Mouse (Mus musculus): ENCODE measurements around the gene Gm28372. TPM values are rescaled to one million over a fixed set of nuclear protein-coding genes. Genes with fewer than 3 reads are reported as not detected.

Gene Gm28372
- polyA plus RNA-seq, 1 experiment from 2014 or later: not detected

DNA sequence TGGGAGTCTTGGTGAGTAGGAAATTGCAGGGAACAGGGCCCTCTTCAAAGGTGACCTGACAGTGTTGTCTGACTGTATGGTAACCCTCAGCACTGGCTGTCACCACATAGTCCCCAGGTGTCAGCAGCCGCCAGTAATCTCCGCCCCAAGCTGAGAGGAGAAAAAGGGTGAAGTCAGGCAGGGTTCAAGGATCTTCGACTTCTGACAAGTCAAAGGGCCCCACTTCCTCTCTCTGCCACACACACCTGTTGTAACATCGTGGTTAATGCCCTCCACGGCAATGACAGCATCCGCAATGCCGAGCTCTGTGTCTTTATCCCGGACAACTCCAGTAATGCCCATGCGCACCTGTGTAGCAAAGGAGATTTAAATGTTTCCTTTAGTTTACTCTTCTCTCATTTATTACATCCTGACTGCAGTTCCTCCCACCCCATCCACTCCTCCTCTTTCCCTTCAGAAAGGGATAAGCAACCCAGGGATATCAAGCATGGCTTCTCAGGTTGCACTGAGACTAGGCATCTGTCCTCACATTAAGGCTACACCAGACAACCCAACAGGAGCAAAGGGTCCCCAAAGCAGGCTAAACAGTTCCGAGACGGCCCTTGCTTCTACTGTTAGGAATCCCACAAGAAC lies 13.9 kb upstream of the Gm28372 start:
- ATAC-seq (ENCODE audit: insufficient number of reproducible peaks, low FRiP score, low TSS enrichment, low read depth): no peak
- Histone ChIP-seq H3K4me2 (no peak overlapping the region), H3K27me3 (no peaks in the 10 kb centered on the region), H3K9me3 (no peaks in the 10 kb centered on the region), H3K4me3 (no peak overlapping the region), H3K36me3 (peaks cover 54% of the 10 kb centered on the region), H3K27ac (no peak overlapping the region), H3K4me1 (peaks cover 3% of the 10 kb centered on the region), H3K9ac (no peak overlapping the region)
- WGBS: 84% methylated on average over 11 of the region's 11 CpGs

DNA sequence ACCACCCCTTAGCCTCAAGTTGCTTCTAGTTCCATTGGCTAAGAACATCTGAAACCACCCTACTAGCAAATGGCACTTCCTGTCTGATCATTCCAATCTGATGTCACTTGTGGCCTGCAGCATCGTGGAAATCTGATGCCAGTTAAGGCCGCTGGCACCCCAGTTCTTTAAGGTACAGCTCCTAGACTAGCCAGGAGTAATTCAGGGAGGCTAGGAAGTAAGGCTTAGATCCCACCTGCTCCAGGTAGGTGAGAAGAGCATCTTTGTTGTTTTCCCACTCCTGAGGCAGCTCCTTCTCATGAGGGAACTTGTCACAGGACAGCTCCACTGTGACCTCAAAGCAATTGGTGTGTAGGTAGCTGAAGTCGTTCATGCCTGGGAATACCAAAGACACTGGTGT lies 12.2 kb upstream of the Gm28372 start:
- Histone ChIP-seq H3K4me2 (no peak overlapping the region), H3K9me3 (no peaks in the 10 kb centered on the region), H3K4me3 (no peak overlapping the region), H3K36me3 (peaks cover 54% of the 10 kb centered on the region), H3K27ac (no peak overlapping the region), H3K27me3 (no peaks in the 10 kb centered on the region), H3K4me1 (peaks cover 21% of the 10 kb centered on the region), H3K9ac (no peak overlapping the region)
- 83% methylated on average over 3 of the region's 3 CpGs for WGBS
- ATAC-seq (ENCODE audit: insufficient number of reproducible peaks, low FRiP score, low TSS enrichment, low read depth): no peak

DNA sequence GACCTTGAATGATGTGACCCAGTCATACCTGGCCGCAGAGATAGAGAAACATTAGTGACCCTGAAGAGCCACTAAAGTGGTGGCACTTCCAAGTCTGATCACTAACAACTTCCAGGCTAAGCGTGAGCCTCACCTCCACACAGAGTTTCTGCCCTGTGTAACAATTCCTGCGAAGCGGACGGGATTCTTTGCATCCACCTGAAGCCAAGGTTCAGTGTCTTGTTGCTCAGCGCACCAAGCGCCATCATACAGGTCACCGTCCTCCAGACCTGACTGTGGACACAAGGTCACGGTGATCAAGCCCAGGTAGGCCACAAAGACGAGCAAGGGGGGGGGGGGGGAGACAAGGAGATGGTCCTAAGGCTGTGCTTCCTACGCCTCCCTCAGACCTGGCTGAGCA lies 9.3 kb upstream of the Gm28372 start:
- H3K4me1 ChIP-seq: peaks cover 27% of the 10 kb centered on the region
- H3K4me3 ChIP-seq: no peak overlapping the region
- no peak overlapping the region for H3K27ac ChIP-seq

DNA sequence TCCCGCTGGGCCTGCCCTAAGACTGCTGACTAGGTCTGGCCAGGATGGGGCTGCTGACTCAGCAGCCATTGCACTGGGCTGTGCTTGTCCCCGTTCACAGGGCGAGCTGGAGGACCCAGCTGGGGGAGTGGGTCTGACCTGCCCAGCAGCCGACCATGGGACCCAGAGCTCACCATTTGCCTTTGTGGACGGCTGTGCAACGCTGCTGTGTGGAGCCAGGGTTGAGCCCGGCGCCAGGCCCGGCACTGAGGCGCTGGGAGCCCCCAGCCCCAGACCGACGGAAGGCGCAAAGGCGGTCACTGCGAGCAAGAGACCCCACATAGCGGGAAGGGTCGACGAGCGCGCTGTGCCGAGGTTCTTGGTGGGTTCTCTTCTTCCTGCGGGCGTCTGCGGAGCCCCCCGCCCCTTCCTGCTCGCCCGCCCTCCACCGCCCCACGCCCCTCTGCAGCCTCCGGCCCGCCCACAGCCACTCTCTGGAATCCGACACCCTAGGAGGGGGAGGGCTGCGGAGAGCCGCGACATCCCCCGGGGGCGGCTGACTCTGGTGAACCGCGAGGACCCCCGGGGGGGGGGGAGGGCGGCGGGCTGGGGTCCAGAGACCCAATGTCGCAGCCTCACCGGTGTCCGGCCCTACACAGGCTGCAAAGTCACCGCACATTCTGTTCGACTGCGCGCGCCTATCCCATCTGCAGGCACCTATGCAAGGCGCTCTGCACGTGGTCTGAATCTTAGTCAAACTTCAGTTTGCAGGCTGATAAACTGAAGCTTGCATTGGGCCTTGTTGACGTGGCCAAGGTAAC lies 7.7 kb upstream of the Gm28372 start, which contains the start of gene Cpxm1:
TSS of gene Cpxm1 (minus strand) at position 389 of the 800 bp plus-strand sequence.
- peak within 1 kb of the TSS; percentile 72 for H3K4me3 ChIP-seq
- H3K36me3 ChIP-seq: peaks cover 33% of the 10 kb centered on the region
- H3K4me1 ChIP-seq: peaks cover 27% of the 10 kb centered on the region
- H3K9me3 ChIP-seq: no peaks in the 10 kb centered on the region
- under 1% methylated on average over 43 of the region's 53 CpGs for WGBS
- peak within 1 kb of the TSS; percentile 75 for H3K9ac ChIP-seq
- H3K27ac ChIP-seq: peak within 1 kb of the TSS; percentile 90
- H3K4me2 ChIP-seq: peak within 1 kb of the TSS; percentile 92
- peak; percentile 86 for ATAC-seq (ENCODE audit: insufficient number of reproducible peaks, low FRiP score, low TSS enrichment, low read depth)
- no peaks in the 10 kb centered on the region for H3K27me3 ChIP-seq

More for the DNA sequence above, 9.3 kb upstream of the Gm28372 start:
- H3K9ac ChIP-seq: 0 out of 2 replicates have a peak overlapping the region, but pooled peaks have one; percentile 7
- H3K36me3 ChIP-seq: peaks cover 48% of the 10 kb centered on the region
- ATAC-seq (ENCODE audit: insufficient number of reproducible peaks, low FRiP score, low TSS enrichment, low read depth): no peak
- 95% methylated on average over 11 of the region's 11 CpGs for WGBS
- no peaks in the 10 kb centered on the region for H3K9me3 ChIP-seq
- H3K27me3 ChIP-seq: no peaks in the 10 kb centered on the region
- no peak overlapping the region for H3K4me2 ChIP-seq

GRCm38 (mm10) chr2:130398091-130398490 lies 6.9 kb upstream of the Gm28372 start:
- H3K4me1 ChIP-seq: peaks cover 27% of the 10 kb centered on the region
- H3K9ac ChIP-seq: peak overlapping the region; percentile 75
- 11% methylated on average over 14 of the region's 14 CpGs for WGBS
- peak overlapping the region; percentile 90 for H3K27ac ChIP-seq
- no peaks in the 10 kb centered on the region for H3K9me3 ChIP-seq
- ATAC-seq (ENCODE audit: insufficient number of reproducible peaks, low FRiP score, low TSS enrichment, low read depth): no peak
- H3K36me3 ChIP-seq: peaks cover 26% of the 10 kb centered on the region
- peak overlapping the region; percentile 92 for H3K4me2 ChIP-seq
- H3K27me3 ChIP-seq: no peaks in the 10 kb centered on the region
- peak overlapping the region; percentile 72 for H3K4me3 ChIP-seq

GRCm38 (mm10) chr2:130400046-130400445 lies 5.0 kb upstream of the Gm28372 start:
- no peak overlapping the region for H3K9ac ChIP-seq
- H3K4me2 ChIP-seq: no peak overlapping the region
- H3K36me3 ChIP-seq: peaks cover 7% of the 10 kb centered on the region
- WGBS: 86% methylated on average over 1 of the region's 1 CpGs
- ATAC-seq (ENCODE audit: insufficient number of reproducible peaks, low FRiP score, low TSS enrichment, low read depth): no peak
- no peak overlapping the region for H3K27ac ChIP-seq
- H3K4me1 ChIP-seq: peaks cover 27% of the 10 kb centered on the region
- H3K9me3 ChIP-seq: no peaks in the 10 kb centered on the region
- no peak overlapping the region for H3K4me3 ChIP-seq
- no peaks in the 10 kb centered on the region for H3K27me3 ChIP-seq

GRCm38 (mm10) chr2:130401891-130402290 lies 3.1 kb upstream of the Gm28372 start:
- H3K27ac ChIP-seq: no peak overlapping the region
- H3K4me3 ChIP-seq: no peak overlapping the region
- no peak overlapping the region for H3K4me2 ChIP-seq
- peaks cover 20% of the 10 kb centered on the region for H3K4me1 ChIP-seq
- no peaks in the 10 kb centered on the region for H3K36me3 ChIP-seq
- H3K9ac ChIP-seq: no peak overlapping the region
- WGBS: 80% methylated on average over 4 of the region's 4 CpGs
- H3K27me3 ChIP-seq: no peaks in the 10 kb centered on the region
- H3K9me3 ChIP-seq: no peaks in the 10 kb centered on the region
- ATAC-seq (ENCODE audit: insufficient number of reproducible peaks, low FRiP score, low TSS enrichment, low read depth): no peak

DNA sequence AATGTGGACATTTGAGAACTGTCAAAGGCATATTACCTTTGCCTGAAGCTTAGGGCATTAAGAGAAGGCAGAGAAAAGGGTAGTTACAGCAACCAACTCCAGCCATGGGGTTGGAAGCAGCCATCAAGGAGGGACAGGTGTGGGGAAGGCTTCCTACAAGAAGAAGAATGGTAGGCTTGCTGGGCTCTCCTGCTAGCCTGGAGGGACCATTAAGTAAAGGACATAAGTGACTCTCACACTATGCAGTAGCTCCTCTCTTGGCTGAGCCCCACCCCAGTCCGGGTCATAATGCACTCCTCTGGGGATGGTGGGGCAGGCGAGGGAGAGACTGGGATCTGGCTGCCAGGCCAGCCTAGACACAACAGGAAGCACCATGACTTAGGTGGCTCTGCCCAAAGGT lies 1.1 kb downstream of the Gm28372 start, which contains the start of gene Tmem239:
TSS of gene Tmem239 (plus strand) at position 301 of the 400 bp plus-strand sequence.
- Histone ChIP-seq H3K36me3 (no peaks in the 10 kb centered on the region), H3K4me3 (no peak within 1 kb of the TSS), H3K27me3 (no peaks in the 10 kb centered on the region), H3K9me3 (no peaks in the 10 kb centered on the region), H3K4me2 (no peak within 1 kb of the TSS), H3K9ac (no peak within 1 kb of the TSS), H3K4me1 (peaks cover 20% of the 10 kb centered on the region), H3K27ac (no peak within 1 kb of the TSS)
- no peak for ATAC-seq (ENCODE audit: insufficient number of reproducible peaks, low FRiP score, low TSS enrichment, low read depth)
- WGBS: 84% methylated on average over 2 of the region's 2 CpGs

GRCm38 (mm10) chr2:130408194-130408593 lies 3.2 kb downstream of the Gm28372 start:
- Histone ChIP-seq H3K9me3 (no peaks in the 10 kb centered on the region), H3K27ac (peak overlapping the region; percentile 67), H3K36me3 (no peaks in the 10 kb centered on the region), H3K4me1 (peaks cover 27% of the 10 kb centered on the region), H3K9ac (no peak overlapping the region), H3K4me3 (no peak overlapping the region), H3K4me2 (no peak overlapping the region), H3K27me3 (no peaks in the 10 kb centered on the region)
- 11% methylated on average over 6 of the region's 6 CpGs for WGBS
- peak; percentile 35; the same call in 1 of the 2 replicates for ATAC-seq (ENCODE audit: insufficient number of reproducible peaks, low FRiP score, low TSS enrichment, low read depth)

DNA sequence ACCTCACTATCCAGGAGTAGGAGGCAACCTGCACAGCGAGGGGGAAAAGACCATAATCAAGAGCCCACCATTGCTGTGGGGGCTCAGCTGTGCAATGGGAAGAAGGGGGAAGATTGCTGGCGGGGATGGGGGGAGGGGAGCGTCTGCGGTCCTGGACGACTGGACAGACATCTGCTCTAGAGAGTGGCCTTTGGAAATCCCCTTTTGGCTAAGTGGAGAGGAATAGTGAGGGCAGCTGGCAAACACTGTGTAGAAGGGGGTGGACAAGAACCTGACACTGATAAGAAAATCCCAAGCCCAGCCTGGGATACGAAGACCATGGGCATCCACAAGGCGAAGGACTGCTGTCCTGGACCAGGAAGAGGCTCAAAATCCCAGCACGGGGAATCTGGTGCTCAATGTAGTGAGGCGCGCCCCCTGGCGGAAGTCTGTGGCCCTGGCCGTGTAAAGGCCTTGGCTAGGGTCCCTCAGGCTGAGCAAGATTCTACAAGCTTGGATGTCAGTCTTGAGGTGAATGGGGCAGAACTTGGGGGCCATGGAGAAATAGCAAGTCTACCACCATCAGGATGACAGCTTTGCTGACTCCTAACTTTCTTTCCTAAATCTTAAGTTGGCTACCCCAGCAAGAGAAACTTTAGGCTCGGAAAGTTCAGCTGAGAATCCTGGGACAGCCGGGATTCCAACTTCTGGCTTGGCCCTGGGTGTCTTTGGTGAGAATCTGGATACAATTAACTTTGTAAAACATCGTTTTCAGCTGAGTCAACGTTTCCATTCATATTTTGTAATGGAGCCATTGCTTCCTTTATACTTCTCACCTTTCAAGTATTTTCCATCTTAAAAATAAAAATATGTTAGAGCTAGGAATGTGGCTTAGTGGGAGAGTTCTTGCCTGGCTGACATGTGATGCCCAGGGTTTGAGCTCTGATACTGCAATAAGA lies 6.8 kb downstream of the Gm28372 start:
- Histone ChIP-seq H3K27me3 (no peaks in the 10 kb centered on the region), H3K9ac (no peak overlapping the region), H3K4me3 (no peak overlapping the region), H3K9me3 (no peaks in the 10 kb centered on the region), H3K4me1 (peaks cover 24% of the 10 kb centered on the region), H3K27ac (peak overlapping the region; percentile 67), H3K4me2 (no peak overlapping the region), H3K36me3 (no peaks in the 10 kb centered on the region)
- WGBS: 34% methylated on average over 16 of the region's 16 CpGs
- peak; percentile 58; the same call in 1 of the 2 replicates for ATAC-seq (ENCODE audit: insufficient number of reproducible peaks, low FRiP score, low TSS enrichment, low read depth)

DNA sequence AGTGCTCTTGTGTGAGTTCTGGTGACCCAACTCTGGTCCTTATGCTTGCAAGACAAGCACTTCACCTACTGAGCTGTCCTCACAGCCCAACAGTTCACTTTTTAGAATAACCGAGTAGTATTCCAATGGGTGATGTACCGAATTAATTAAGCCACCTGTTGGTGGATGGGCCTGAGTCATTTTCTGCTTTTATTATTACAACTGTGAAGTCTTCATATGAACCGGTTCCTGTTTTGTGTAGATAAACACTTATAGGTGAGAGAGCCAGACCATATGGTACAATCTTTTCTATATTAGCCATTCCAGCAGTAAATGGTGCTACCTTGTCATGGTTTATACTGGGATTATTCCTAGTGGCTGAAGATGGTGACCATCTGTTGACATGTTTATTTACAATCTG lies 7.7 kb downstream of the Gm28372 start:
- Histone ChIP-seq H3K4me2 (no peak overlapping the region), H3K27ac (peak overlapping the region; percentile 67; the same call in 1 of the 2 replicates), H3K4me3 (no peak overlapping the region), H3K9ac (no peak overlapping the region), H3K4me1 (peaks cover 21% of the 10 kb centered on the region), H3K36me3 (no peaks in the 10 kb centered on the region), H3K9me3 (no peaks in the 10 kb centered on the region), H3K27me3 (no peaks in the 10 kb centered on the region)
- no peak for ATAC-seq (ENCODE audit: insufficient number of reproducible peaks, low FRiP score, low TSS enrichment, low read depth)
- 81% methylated on average over 3 of the region's 3 CpGs for WGBS

Data from limb, embryonic 15.5 days (tissue).